Mouse (Mus musculus) liver, embryonic 14.5 days (tissue): ENCODE results near the gene Klhl22.

ENCODE experiments used
- CTCF ChIP-seq: IDR thresholded peaks from 2 replicates; pipeline ENCODE4 v1.5.1; 2016; ENCODE audit warnings: antibody characterized with exemption, low read depth, control low read depth
- EP300 ChIP-seq: IDR thresholded peaks from 2 replicates; pipeline ENCODE4 v1.6.1; 2016; ENCODE audit warnings: antibody characterized with exemption, low read depth

- TF ChIP-seq CTCF = peak; percentile 12; the same call in 1 of the 2 replicates
- no peak for TF ChIP-seq EP300
Measured at GRCm38 (mm10) chr16:17732021-17732420, 27.4 kb upstream of the Klhl22 start.
